Mouse (Mus musculus) gastrocnemius, postnatal 25 days (tissue): ENCODE measurements around the gene Pdia3. TPM values are rescaled to one million over a fixed set of nuclear protein-coding genes. Genes with fewer than 3 reads are reported as not detected.
A peak's percentile ranks its signal among the peaks of the same experiment; 100 is the strongest.
"Not testable (repeated sequence)": the region's sequence is repeated elsewhere in the genome, so short reads cannot be mapped to it uniquely, and the experiment has no call there.

Source experiments
- DNase-seq: peaks from one replicate; pipeline ENCODE4 v3.0.0; 2022
- long read RNA-seq, 2 experiments: library from polyadenylated mRNA; stranded (forward); transcript quantifications; one replicate each; pipeline ENCODE4 v2.0.0; 2021
- total RNA-seq, 2 experiments: library from RNA; stranded (reverse); gene quantifications; 1 replicate in 1 of 2; 2 replicates in 1 of 2; pipeline ENCODE4 v1.2.3; 2021

Gene Pdia3
- 10 to 100 TPM; 46.2 to 51.0 TPM for total RNA-seq
- long read RNA-seq, experiment 1, transcript Pdia3-201 (13 exons, 2,770 nt), result major isoform, 23 of 31 reads
- long read RNA-seq, experiment 1, partial matches to known transcripts, result 3 of 31 reads
- long read RNA-seq, experiment 1, other reads (novel, unspliced or antisense), result 5 of 31 reads
- long read RNA-seq, experiment 2, transcript Pdia3-201 (13 exons, 2,770 nt), result major isoform, 37 of 44 reads
- long read RNA-seq, experiment 2, partial matches to known transcripts, result 3 of 44 reads
- long read RNA-seq, experiment 2, other reads (novel, unspliced or antisense), result 4 of 44 reads

DNA sequence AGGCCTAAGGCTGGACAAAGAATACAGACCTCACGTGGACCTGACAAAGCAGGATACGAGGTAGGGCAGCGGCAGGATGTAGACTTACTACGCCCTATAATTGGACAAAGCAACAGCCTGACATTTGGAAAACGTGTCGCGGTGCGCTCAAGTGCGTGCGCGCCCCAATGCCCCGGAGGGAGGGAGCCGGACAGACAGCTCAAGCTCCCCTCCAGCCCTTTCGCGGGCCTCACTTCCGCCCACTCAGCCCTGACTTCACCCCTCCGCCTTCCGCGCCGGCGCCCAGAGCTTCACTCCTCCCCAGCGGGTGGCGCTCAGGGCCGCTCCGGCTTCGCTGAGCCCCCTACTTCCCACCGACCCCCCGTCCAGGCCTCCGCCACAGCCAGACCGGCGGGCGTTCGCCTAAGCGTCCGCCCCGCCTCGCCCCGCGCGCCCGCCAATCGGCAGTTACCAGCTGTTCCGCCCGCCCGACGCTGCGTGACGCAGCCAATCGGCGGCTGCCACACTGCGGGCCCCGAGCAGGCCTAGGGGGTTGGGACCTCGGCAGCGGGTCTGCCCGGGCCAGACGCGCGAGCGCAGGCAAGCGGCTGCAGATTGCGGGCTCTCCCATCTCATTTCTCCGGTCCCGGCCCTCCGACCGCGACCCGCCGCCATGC, at the start of gene Pdia3, which contains the start of gene Catsper2:
Gene Pdia3, plus strand, starts transcription at position 389 of the 656 bp plus-strand sequence.
Gene Catsper2, minus strand, starts transcription at position 406 of the 656 bp plus-strand sequence.
- peak; percentile 99 for DNase-seq

- no peak for DNase-seq
These were observed 44.7 kb upstream of the Pdia3 start for GRCm38 (mm10) chr2:121368831-121369230.

GRCm38 (mm10) chr2:121370921-121371320, 42.7 kb upstream of the Pdia3 start:
- DNase-seq, result no peak

DNA sequence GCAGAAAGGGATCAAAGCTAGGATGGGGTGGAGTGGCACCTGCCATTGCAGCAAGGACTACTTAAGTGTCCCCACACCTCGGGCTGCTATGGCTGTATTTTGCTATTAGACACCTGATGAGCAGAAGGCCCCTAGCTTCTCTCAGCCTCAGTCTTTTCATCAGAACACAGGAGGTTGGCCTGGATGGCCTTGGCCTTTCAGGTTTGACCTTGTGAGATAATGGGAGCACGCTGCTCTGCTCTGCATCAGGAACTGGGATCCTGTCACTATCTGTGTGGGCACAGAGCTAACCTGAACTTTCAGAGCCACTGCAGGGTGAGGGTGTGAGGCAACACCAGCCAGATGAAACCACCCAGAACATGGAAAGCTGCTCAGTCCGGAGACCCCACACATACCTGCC, 41.3 kb upstream of the Pdia3 start:
- no peak for DNase-seq

GRCm38 (mm10) chr2:121374766-121375165, 38.8 kb upstream of the Pdia3 start:
- no peak for DNase-seq

DNA sequence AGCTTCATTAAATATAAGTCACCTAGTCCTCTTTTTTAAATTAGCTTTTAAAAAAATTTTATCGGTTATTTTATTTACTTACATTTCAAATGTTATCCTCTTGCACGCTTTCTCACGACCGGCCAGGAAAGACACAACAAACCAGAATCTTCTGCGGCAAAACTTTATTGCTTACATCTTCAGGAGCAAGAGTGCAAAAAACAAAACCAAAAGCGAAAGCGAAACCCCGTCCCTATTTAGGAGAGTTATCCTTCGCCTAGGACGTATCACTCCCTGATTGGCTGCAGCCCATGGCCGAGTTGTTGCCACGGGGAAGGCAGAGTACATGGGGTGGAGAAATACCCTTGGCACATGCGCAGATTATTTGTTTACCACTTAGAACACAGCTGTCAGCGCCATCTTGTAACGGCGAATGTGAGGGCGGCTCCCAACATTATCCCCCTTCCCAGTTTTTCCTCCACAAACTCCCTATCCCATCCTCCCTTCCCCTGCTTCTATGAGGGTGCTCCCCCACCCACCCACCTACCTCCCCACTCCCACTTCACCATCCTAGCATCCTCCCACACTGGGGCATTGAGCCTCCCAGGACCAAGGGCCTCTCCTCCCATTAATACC, 26.5 kb upstream of the Pdia3 start, which contains the start of gene Strc:
Gene Strc, minus strand, starts transcription at position 208 of the 615 bp plus-strand sequence.
- not testable (repeated sequence) for DNase-seq

GRCm38 (mm10) chr2:121396624-121397023, 17.0 kb upstream of the Pdia3 start:
- DNase-seq, result peak; percentile 20

GRCm38 (mm10) chr2:121403296-121403695, 10.3 kb upstream of the Pdia3 start:
- no peak for DNase-seq

DNA sequence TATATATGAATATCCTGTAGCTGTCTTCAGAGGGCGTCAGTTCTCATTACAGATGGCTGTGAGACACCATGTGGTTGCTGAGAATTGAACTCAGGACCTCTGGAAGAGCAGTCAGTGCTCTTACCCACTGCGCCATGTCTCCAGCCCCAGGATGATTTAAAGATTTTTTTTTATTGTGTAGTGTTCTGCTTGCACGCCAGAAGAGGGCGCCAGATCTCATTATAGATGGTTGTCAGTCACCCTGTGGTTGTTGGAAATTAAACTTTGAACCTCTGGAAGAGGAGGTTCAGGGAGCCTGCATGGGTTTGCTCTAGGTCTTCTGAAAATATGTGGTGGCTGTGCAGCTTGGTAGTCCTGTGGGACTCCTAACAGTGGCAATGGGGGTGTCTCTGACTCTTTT, 5.4 kb upstream of the Pdia3 start:
- DNase-seq, result no peak

GRCm38 (mm10) chr2:121412843-121413386, 660 bp upstream of the Pdia3 start:
- DNase-seq, result no peak

DNA sequence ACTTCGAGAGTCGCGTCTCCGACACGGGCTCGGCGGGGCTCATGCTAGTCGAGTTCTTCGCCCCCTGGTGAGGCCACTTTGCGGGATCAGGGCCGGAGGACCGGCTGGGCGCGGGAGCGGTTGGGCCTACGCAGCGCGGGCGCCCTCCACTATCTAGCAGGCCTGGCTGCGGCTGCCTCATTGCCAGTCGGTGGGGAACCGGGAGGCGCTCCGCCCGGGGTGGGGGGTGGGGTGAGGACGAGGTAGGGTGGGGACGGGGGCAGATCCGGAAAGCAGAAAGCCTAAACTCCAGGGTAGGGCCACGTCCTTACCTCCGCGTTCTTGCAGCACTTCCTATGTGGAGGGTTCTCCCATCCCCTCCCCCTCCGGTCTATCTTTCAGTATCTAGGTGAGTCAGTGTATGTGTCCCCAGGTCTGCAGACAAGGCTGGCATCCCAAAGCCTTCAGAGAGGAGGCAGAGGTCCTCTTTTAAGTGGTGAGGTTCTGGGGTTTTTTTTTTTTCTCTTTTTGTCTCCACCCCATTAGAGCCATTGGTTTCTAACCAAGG, 637 bp downstream of the Pdia3 start:
- no peak for DNase-seq

- no peak for DNase-seq
These were observed 1.5 kb downstream of the Pdia3 start for GRCm38 (mm10) chr2:121415103-121415502.

DNA sequence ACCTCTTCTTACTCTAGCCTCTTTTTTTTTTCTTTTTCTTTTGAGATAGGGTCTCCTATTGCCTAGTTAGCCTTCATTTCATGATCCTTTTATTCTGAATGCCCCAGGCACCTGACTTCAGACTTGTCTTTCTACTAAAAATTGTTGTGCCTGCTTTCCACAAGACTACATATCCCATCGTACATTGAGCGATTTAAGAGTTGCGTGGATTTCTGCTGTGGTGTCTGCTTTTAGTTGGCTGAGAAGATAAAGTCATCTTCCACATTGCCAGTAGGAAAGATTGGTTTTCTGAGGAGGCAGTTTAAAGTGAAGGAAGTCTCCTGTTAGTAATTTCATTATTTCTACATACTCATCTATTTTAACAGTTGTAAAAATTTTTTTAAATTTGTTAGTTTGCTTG, 2.0 kb downstream of the Pdia3 start:
- DNase-seq, result no peak

- no peak for DNase-seq
These were observed 2.8 kb downstream of the Pdia3 start for GRCm38 (mm10) chr2:121416356-121416755.

DNA sequence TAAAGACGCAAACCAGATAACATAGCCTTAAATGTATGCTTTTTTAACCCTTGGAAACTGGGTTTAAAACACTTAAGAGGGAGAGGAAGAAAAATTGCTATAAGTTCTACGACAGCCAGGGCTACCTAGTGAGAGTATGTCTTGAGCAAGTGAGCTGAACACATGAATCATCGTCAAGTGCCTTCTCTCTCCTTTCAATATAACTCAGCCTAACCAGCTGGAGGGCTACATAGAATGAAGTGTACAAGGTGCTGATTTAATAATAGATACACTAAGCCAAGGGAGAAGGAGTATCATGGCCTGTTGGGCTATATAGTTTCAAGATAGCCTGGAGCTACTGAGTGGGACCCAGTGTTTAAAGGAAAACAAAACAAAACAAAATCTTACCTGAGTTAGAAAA, 4.9 kb downstream of the Pdia3 start:
- no peak for DNase-seq

- no peak for DNase-seq
These were observed 9.6 kb downstream of the Pdia3 start for GRCm38 (mm10) chr2:121423166-121423565.

- DNase-seq, result no peak
These were observed 12.3 kb downstream of the Pdia3 start for GRCm38 (mm10) chr2:121425890-121426289.

- DNase-seq, result no peak
These were observed 21.3 kb downstream of the Pdia3 start for GRCm38 (mm10) chr2:121434854-121435253.

- DNase-seq, result no peak
These were observed 26.2 kb downstream of the Pdia3 start for GRCm38 (mm10) chr2:121439746-121440145.

- DNase-seq, result no peak
These were observed 27.4 kb downstream of the Pdia3 start for GRCm38 (mm10) chr2:121440834-121441605.

DNA sequence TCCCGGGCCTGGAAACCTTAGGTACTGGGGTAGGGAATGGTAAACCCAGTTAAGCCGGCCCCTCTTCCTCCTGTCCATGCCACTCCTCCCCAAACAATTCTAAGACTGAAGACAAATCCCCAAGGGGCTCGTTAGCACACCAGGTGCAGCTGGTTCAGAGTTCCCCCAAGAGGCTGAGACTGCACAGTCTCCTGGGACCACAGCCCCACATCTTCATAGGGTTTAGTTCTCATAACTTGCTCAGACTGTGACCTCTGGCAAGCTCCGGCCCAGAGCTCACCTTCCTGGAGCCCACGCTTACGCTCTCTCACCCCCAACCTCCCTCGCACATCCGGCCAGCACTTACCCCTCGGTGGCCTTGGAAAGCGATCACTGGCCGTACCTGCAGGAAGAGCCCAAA, 28.2 kb downstream of the Pdia3 start:
- no peak for DNase-seq
